Mouse (Mus musculus) kidney, embryonic 16.5 days (tissue): ENCODE measurements at regions not wholly inside any gene's neighbourhood (a gene's known extent, or its start where the extent isn't known, plus 50 kb on each side); places are given as distances from the start of the nearest gene placed in this dataset.

ENCODE experiments used
- ATAC-seq: fragments of 200-750 bp; cut with Nextera tagmentation; 2 replicates; pipeline ENCODE4 v1.8.0; 2017; ENCODE audit warnings: moderate TSS enrichment; ENCODE audit not compliant: low FRiP score, low TSS enrichment
- H3K27ac ChIP-seq: fragments of 300-500 bp; sonication (generic); 2 replicates; pipeline ENCODE4 v1.5.1; 2014; ENCODE audit warnings: low read length
- H3K27me3 ChIP-seq: fragments of 300-500 bp; sonication (generic); 2 replicates; pipeline ENCODE4 v1.6.1; 2014; ENCODE audit warnings: low read length, control low read depth, mixed read lengths; ENCODE audit not compliant: insufficient read depth
- H3K36me3 ChIP-seq: fragments of 300-500 bp; sonication (generic); 2 replicates; pipeline ENCODE4 v1.6.1; 2014; ENCODE audit warnings: low read length, control low read depth, mixed read lengths; ENCODE audit not compliant: insufficient read depth
- H3K4me1 ChIP-seq: fragments of 300-500 bp; sonication (generic); 2 replicates; pipeline ENCODE4 v1.6.1; 2014; ENCODE audit warnings: low read length, control low read depth, mixed read lengths; ENCODE audit not compliant: insufficient read depth
- H3K4me2 ChIP-seq: fragments of 300-500 bp; sonication (generic); replicated peaks from 2 replicates; pipeline ENCODE4 v1.6.1; 2014; ENCODE audit warnings: low read depth, low read length
- H3K4me3 ChIP-seq: fragments of 300-500 bp; sonication (generic); 2 replicates; pipeline ENCODE4 v1.5.1; 2014; ENCODE audit warnings: mild to moderate bottlenecking, low read length
- H3K9ac ChIP-seq: fragments of 300-500 bp; sonication (generic); replicated peaks from 2 replicates; pipeline ENCODE4 v1.6.1; 2014; ENCODE audit warnings: low read length
- H3K9me3 ChIP-seq: fragments of 300-500 bp; sonication (generic); 2 replicates; pipeline ENCODE4 v1.6.1; 2016; ENCODE audit warnings: low read length, control low read depth
- WGBS: fragments of 180-500 bp; shearing (Covaris S2); extraction: QIAGEN DNeasy Blood & Tissue Kit; methylation state at CpG from one replicate; pipeline ENCODE4 v1.1.7; 2014; 5-methylcytosine and 5-hydroxymethylcytosine counted together

- Histone ChIP-seq H3K36me3 (no peaks in the 10 kb centered on the region), H3K9me3 (no peaks in the 10 kb centered on the region), H3K27ac (no peak overlapping the region), H3K9ac (no peak overlapping the region), H3K4me1 (no peaks in the 10 kb centered on the region), H3K4me3 (no peak overlapping the region), H3K27me3 (no peaks in the 10 kb centered on the region), H3K4me2 (no peak overlapping the region)
- WGBS: 35% methylated on average over 4 of the region's 4 CpGs
- ATAC-seq: no peak
Observed at GRCm38 (mm10) chr5:126559011-126559410, 682.6 kb upstream of the Tmem132c start.

GRCm38 (mm10) chr5:126565817-126566216, 675.8 kb upstream of the Tmem132c start:
- Histone ChIP-seq H3K4me1 (no peaks in the 10 kb centered on the region), H3K4me2 (no peak overlapping the region), H3K9ac (no peak overlapping the region), H3K27ac (no peak overlapping the region), H3K4me3 (no peak overlapping the region), H3K27me3 (no peaks in the 10 kb centered on the region), H3K36me3 (no peaks in the 10 kb centered on the region), H3K9me3 (no peaks in the 10 kb centered on the region)
- no peak; the same call in 1 of the 2 replicates for ATAC-seq
- WGBS: 67% methylated on average over 2 of the region's 2 CpGs

GRCm38 (mm10) chr5:126566226-126566625, 675.4 kb upstream of the Tmem132c start:
- Histone ChIP-seq H3K27ac (no peak overlapping the region), H3K4me3 (no peak overlapping the region), H3K9ac (no peak overlapping the region), H3K4me1 (no peaks in the 10 kb centered on the region), H3K27me3 (no peaks in the 10 kb centered on the region), H3K4me2 (no peak overlapping the region), H3K36me3 (no peaks in the 10 kb centered on the region), H3K9me3 (no peaks in the 10 kb centered on the region)
- WGBS: 74% methylated on average over 6 of the region's 6 CpGs
- no peak for ATAC-seq

GRCm38 (mm10) chr5:126573766-126574165, 667.8 kb upstream of the Tmem132c start:
- peaks cover 10% of the 10 kb centered on the region for H3K9me3 ChIP-seq
- 83% methylated on average over 2 of the region's 2 CpGs for WGBS
- H3K4me1 ChIP-seq: no peaks in the 10 kb centered on the region
- ATAC-seq: no peak
- H3K27ac ChIP-seq: no peak overlapping the region
- no peak overlapping the region for H3K4me2 ChIP-seq
- no peaks in the 10 kb centered on the region for H3K27me3 ChIP-seq
- H3K4me3 ChIP-seq: no peak overlapping the region
- no peak overlapping the region for H3K9ac ChIP-seq
- no peaks in the 10 kb centered on the region for H3K36me3 ChIP-seq

DNA sequence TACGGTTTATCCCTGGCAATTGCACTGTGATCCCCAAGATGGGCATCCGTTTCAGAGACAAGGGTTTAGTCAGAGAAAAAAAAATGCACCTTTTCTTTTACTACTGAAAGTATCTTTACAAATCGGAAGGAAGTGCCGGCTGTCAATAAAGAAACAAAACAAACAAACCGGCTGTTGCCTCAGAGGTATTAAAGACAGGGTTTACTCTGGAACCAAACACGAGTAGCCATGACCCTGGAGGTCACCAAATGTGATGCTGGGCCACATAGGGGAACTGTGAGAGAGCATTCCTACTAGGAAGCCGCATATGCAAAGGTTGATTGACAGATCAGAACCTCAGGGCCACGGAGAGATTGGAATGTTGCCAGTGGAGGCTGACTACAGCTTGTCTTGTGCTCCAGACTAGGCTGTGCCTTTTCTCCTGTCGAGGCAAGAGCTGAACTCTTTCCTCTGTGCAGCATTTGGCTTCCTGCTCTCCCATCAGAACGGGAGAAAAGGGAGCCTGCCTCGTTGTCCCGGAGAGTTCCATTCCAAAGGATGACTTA, 643.8 kb upstream of the Tmem132c start:
- no peaks in the 10 kb centered on the region for H3K36me3 ChIP-seq
- H3K4me3 ChIP-seq: no peak overlapping the region
- no peak overlapping the region for H3K9ac ChIP-seq
- H3K9me3 ChIP-seq: peaks cover 4% of the 10 kb centered on the region; the same call in 1 of the 2 replicates
- no peaks in the 10 kb centered on the region for H3K4me1 ChIP-seq
- no peaks in the 10 kb centered on the region for H3K27me3 ChIP-seq
- H3K4me2 ChIP-seq: no peak overlapping the region
- no peak for ATAC-seq
- H3K27ac ChIP-seq: no peak overlapping the region
- WGBS: 48% methylated on average over 12 of the region's 12 CpGs

GRCm38 (mm10) chr5:126599561-126599960, 642.0 kb upstream of the Tmem132c start:
- no peaks in the 10 kb centered on the region for H3K4me1 ChIP-seq
- no peaks in the 10 kb centered on the region for H3K27me3 ChIP-seq
- H3K4me3 ChIP-seq: no peak overlapping the region
- H3K27ac ChIP-seq: no peak overlapping the region
- no peak for ATAC-seq
- no peaks in the 10 kb centered on the region for H3K36me3 ChIP-seq
- WGBS: 82% methylated on average over 5 of the region's 5 CpGs
- H3K9me3 ChIP-seq: peaks cover 4% of the 10 kb centered on the region; the same call in 1 of the 2 replicates
- no peak overlapping the region for H3K4me2 ChIP-seq
- H3K9ac ChIP-seq: no peak overlapping the region

DNA sequence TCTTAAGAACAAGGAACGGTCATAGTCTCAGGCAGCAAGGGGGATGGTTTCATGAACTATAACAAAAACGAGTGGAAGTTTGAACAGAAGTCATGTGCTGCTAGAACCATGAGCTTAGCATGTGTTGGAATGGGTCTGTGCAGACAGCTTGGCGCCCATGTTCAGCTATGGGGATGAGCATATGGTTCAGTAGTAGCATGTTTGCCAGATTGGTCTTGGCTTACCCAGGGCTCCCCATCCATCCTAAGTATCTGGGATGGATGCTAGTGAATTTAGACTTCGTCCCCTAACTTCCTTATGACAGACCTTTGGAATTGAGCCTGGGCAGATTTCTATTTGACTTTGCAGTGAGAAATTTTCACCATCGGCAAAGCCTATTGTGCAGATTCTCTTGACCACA, 634.9 kb upstream of the Tmem132c start:
- WGBS: 79% methylated on average over 5 of the region's 5 CpGs
- Histone ChIP-seq H3K9me3 (no peaks in the 10 kb centered on the region), H3K4me1 (no peaks in the 10 kb centered on the region), H3K9ac (no peak overlapping the region), H3K36me3 (no peaks in the 10 kb centered on the region), H3K27me3 (no peaks in the 10 kb centered on the region), H3K4me3 (no peak overlapping the region), H3K27ac (no peak overlapping the region), H3K4me2 (no peak overlapping the region)
- no peak for ATAC-seq

- WGBS: 65% methylated on average over 4 of the region's 4 CpGs
- H3K4me2 ChIP-seq: no peak overlapping the region
Observed at GRCm38 (mm10) chr5:126612571-126612970, 629.0 kb upstream of the Tmem132c start.

DNA sequence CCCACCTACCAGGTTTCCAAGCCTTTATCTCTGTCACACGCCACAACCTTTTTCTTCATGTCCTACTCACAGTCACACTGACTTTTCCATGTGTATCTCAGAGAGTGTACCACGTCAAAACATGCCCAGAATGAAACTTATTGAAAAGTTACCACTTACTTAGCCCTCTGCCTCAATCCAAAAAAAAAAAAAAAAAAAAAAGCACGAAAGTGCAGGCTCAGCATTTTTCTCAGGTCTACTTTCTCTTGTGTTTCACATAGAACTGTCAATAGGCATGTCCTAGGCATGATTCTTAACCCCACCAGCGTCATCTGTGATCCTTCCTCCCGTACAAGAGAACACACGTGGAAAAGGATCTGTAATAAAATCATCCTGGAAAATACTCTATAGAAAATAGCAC, 619.1 kb upstream of the Tmem132c start:
- Histone ChIP-seq H3K9ac (no peak overlapping the region), H3K4me3 (no peak overlapping the region), H3K9me3 (no peaks in the 10 kb centered on the region), H3K4me1 (no peaks in the 10 kb centered on the region), H3K4me2 (no peak overlapping the region), H3K36me3 (no peaks in the 10 kb centered on the region), H3K27ac (no peak overlapping the region), H3K27me3 (no peaks in the 10 kb centered on the region)
- 76% methylated on average over 6 of the region's 6 CpGs for whole genome bisulfite sequencing
- no peak for ATAC-seq

More at GRCm38 (mm10) chr5:126612571-126612970, 629.0 kb upstream of the Tmem132c start:
- no peaks in the 10 kb centered on the region for H3K9me3 ChIP-seq
- no peaks in the 10 kb centered on the region for H3K4me1 ChIP-seq
- no peak overlapping the region for H3K27ac ChIP-seq
- no peak for ATAC-seq
- H3K9ac ChIP-seq: no peak overlapping the region
- no peaks in the 10 kb centered on the region for H3K27me3 ChIP-seq
- no peaks in the 10 kb centered on the region for H3K36me3 ChIP-seq
- no peak overlapping the region for H3K4me3 ChIP-seq

GRCm38 (mm10) chr5:126623205-126623604, 618.4 kb upstream of the Tmem132c start:
- no peaks in the 10 kb centered on the region for H3K9me3 ChIP-seq
- H3K36me3 ChIP-seq: no peaks in the 10 kb centered on the region
- H3K27ac ChIP-seq: no peak overlapping the region
- no peaks in the 10 kb centered on the region for H3K27me3 ChIP-seq
- no peak for ATAC-seq
- no peak overlapping the region for H3K4me2 ChIP-seq
- 9% methylated on average over 6 of the region's 6 CpGs for WGBS
- H3K4me1 ChIP-seq: no peaks in the 10 kb centered on the region
- H3K4me3 ChIP-seq: no peak overlapping the region
- no peak overlapping the region for H3K9ac ChIP-seq
